Mouse (Mus musculus) erythroid progenitor cell, adult 5-6 weeks (primary cell): ENCODE data around the gene Carhsp1. TPM values are rescaled to one million over a fixed set of nuclear protein-coding genes. Genes with fewer than 3 reads are reported as not detected.

ENCODE experiments used
- ATAC-seq: replicated peaks from 2 replicates; pipeline ENCODE4 v1.8.0; 2016; ENCODE audit warnings: moderate number of reproducible peaks, mild to moderate bottlenecking, moderate TSS enrichment, inconsistent platforms; ENCODE audit not compliant: poor library complexity, low FRiP score, severe bottlenecking
- total RNA-seq, 2 experiments: library from RNA; stranded (forward) in 1 of 2; stranded (reverse) in 1 of 2; fragments of 150-400 nt in 1 of 2; fragments of 186-747, 209-891 nt in 1 of 2; gene quantifications; 2 replicates each; pipeline versions ENCODE4 v1.2.3 to v1.2.4; 2015 to 2017; ENCODE audit warnings: low replicate concordance in 2 of 2

The Carhsp1 gene
- total RNA-seq, 2 experiments from 2014 or later = 189 to 217 TPM

GRCm38 (mm10) chr16:8676800-8677199 is 4.8 kb upstream of the Carhsp1 start:
- peak; percentile 49 for ATAC-seq

GRCm38 (mm10) chr16:8676228-8676627 is 4.3 kb upstream of the Carhsp1 start:
- ATAC-seq = peak; percentile 44

GRCm38 (mm10) chr16:8675559-8675958 is 3.6 kb upstream of the Carhsp1 start:
- ATAC-seq = peak; percentile 51

- no peak for ATAC-seq
Observed at GRCm38 (mm10) chr16:8674165-8674564, 2.2 kb upstream of the Carhsp1 start.

- no peak for ATAC-seq
Observed at GRCm38 (mm10) chr16:8673343-8673742, 1.4 kb upstream of the Carhsp1 start.

- ATAC-seq = no peak
Observed at GRCm38 (mm10) chr16:8672811-8673210, 856 bp upstream of the Carhsp1 start.

- no peak for ATAC-seq
Observed at GRCm38 (mm10) chr16:8672350-8672687, 364 bp upstream of the Carhsp1 start.

GRCm38 (mm10) chr16:8670041-8671035 is 1.6 kb downstream of the Carhsp1 start:
- no peak for ATAC-seq

- no peak for ATAC-seq
Observed at GRCm38 (mm10) chr16:8669432-8669831, 2.5 kb downstream of the Carhsp1 start.

GRCm38 (mm10) chr16:8668386-8668785 is 3.6 kb downstream of the Carhsp1 start:
- ATAC-seq = no peak

- no peak for ATAC-seq
Observed at GRCm38 (mm10) chr16:8667814-8668213, 4.1 kb downstream of the Carhsp1 start.

GRCm38 (mm10) chr16:8667261-8667660 is 4.7 kb downstream of the Carhsp1 start:
- ATAC-seq = no peak

GRCm38 (mm10) chr16:8666452-8666851 is 5.5 kb downstream of the Carhsp1 start:
- ATAC-seq = no peak

GRCm38 (mm10) chr16:8665367-8665766 is 6.6 kb downstream of the Carhsp1 start:
- ATAC-seq = no peak

- no peak for ATAC-seq
Observed at GRCm38 (mm10) chr16:8663606-8664539, 8.1 kb downstream of the Carhsp1 start.

- ATAC-seq = no peak
Observed at GRCm38 (mm10) chr16:8663022-8663421, 8.9 kb downstream of the Carhsp1 start.

GRCm38 (mm10) chr16:8658764-8659163 is 13.2 kb downstream of the Carhsp1 start:
- ATAC-seq = no peak

- ATAC-seq = no peak
Observed at GRCm38 (mm10) chr16:8658349-8658748, 13.6 kb downstream of the Carhsp1 start.

- no peak for ATAC-seq
Observed at GRCm38 (mm10) chr16:8656256-8656655, 15.7 kb downstream of the Carhsp1 start.

- peak; percentile 82 for ATAC-seq
Observed at GRCm38 (mm10) chr16:8655599-8655998, 16.4 kb downstream of the Carhsp1 start.
